Mouse (Mus musculus): ENCODE measurements around the gene Chmp4b. TPM values are rescaled to one million over a fixed set of nuclear protein-coding genes. Genes with fewer than 3 reads are reported as not detected.

The Chmp4b gene
- polyA plus RNA-seq, 1 experiment from 2014 or later = 11.9 TPM

GRCm38 (mm10) chr2:154613118-154614115 lies 38.1 kb upstream of the Chmp4b start, which contains the start of the genes Zfp341 and 4930519P11Rik:
Gene Zfp341, plus strand, starts transcription at chr2:154613297.
Gene 4930519P11Rik, minus strand, starts transcription at chr2:154613437.
- H3K4me3 ChIP-seq (ENCODE audit: low read depth, low read length) = peak within 1 kb of the TSS; percentile 62
- no peaks in the 10 kb centered on the region for H3K27me3 ChIP-seq (ENCODE audit: insufficient read depth, low read length)
- no peaks in the 10 kb centered on the region for H3K36me3 ChIP-seq (replicated peaks; ENCODE audit: insufficient read depth, low read length)
- peak within 1 kb of the TSS; percentile 93 for H3K4me2 ChIP-seq (ENCODE audit: low read depth, low read length)
- peak; percentile 92 for DNase-seq
- TF ChIP-seq EP300 (IDR thresholded peaks at IDR 0.05; ENCODE audit: low read depth) = no peak
- TF ChIP-seq CTCF (IDR thresholded peaks at IDR 0.05; ENCODE audit: low read depth) = peak; percentile 87
- WGBS (ENCODE audit: insufficient replicate concordance) = under 1% methylated on average over 65 of the region's 98 CpGs
- peak within 1 kb of the TSS; percentile 91 for H3K27ac ChIP-seq (ENCODE audit: low read depth)
- peak within 1 kb of the TSS; percentile 78 for H3K9ac ChIP-seq (replicated peaks)
- no peaks in the 10 kb centered on the region for H3K9me3 ChIP-seq (ENCODE audit: low read length)
- peak; percentile 86 for ATAC-seq
- H3K4me1 ChIP-seq (ENCODE audit: insufficient read depth) = peaks cover 36% of the 10 kb centered on the region

GRCm38 (mm10) chr2:154614841-154615576 lies 36.5 kb upstream of the Chmp4b start:
- TF ChIP-seq EP300 (IDR thresholded peaks at IDR 0.05; ENCODE audit: low read depth) (no peak), CTCF (IDR thresholded peaks at IDR 0.05; ENCODE audit: low read depth) (no peak)
- Histone ChIP-seq H3K4me2 (ENCODE audit: low read depth, low read length) (peak overlapping the region; percentile 50), H3K9me3 (ENCODE audit: low read length) (no peaks in the 10 kb centered on the region), H3K36me3 (replicated peaks; ENCODE audit: insufficient read depth, low read length) (no peaks in the 10 kb centered on the region), H3K9ac (replicated peaks) (no peak overlapping the region), H3K27me3 (ENCODE audit: insufficient read depth, low read length) (no peaks in the 10 kb centered on the region), H3K4me3 (ENCODE audit: low read depth, low read length) (no peak overlapping the region), H3K27ac (ENCODE audit: low read depth) (peak overlapping the region; percentile 39; the same call in 1 of the 2 replicates), H3K4me1 (ENCODE audit: insufficient read depth) (peaks cover 30% of the 10 kb centered on the region)
- WGBS (ENCODE audit: insufficient replicate concordance) = 55% methylated on average over 19 of the region's 19 CpGs
- ATAC-seq = no peak
- DNase-seq = no peak

- H3K4me3 ChIP-seq (ENCODE audit: low read depth, low read length) = no peak overlapping the region
- H3K9me3 ChIP-seq (ENCODE audit: low read length) = no peaks in the 10 kb centered on the region
- H3K4me1 ChIP-seq (ENCODE audit: insufficient read depth) = peaks cover 26% of the 10 kb centered on the region
- no peaks in the 10 kb centered on the region for H3K36me3 ChIP-seq (replicated peaks; ENCODE audit: insufficient read depth, low read length)
- no peaks in the 10 kb centered on the region for H3K27me3 ChIP-seq (ENCODE audit: insufficient read depth, low read length)
- DNase-seq (no peak), ATAC-seq (no peak)
- TF ChIP-seq EP300 (IDR thresholded peaks at IDR 0.05; ENCODE audit: low read depth) (no peak), CTCF (IDR thresholded peaks at IDR 0.05; ENCODE audit: low read depth) (no peak)
- H3K9ac ChIP-seq (replicated peaks) = no peak overlapping the region
- H3K4me2 ChIP-seq (ENCODE audit: low read depth, low read length) = peak overlapping the region; percentile 50
- 41% methylated on average over 5 of the region's 5 CpGs for WGBS (ENCODE audit: insufficient replicate concordance)
- peak overlapping the region; percentile 39; the same call in 1 of the 2 replicates for H3K27ac ChIP-seq (ENCODE audit: low read depth)
Observed at GRCm38 (mm10) chr2:154615674-154616073, 35.8 kb upstream of the Chmp4b start.

GRCm38 (mm10) chr2:154617061-154617460 lies 34.4 kb upstream of the Chmp4b start:
- H3K36me3 ChIP-seq (replicated peaks; ENCODE audit: insufficient read depth, low read length) = no peaks in the 10 kb centered on the region
- no peaks in the 10 kb centered on the region for H3K9me3 ChIP-seq (ENCODE audit: low read length)
- H3K27ac ChIP-seq (ENCODE audit: low read depth) = no peak overlapping the region
- peaks cover 24% of the 10 kb centered on the region for H3K4me1 ChIP-seq (ENCODE audit: insufficient read depth)
- H3K4me2 ChIP-seq (ENCODE audit: low read depth, low read length) = no peak overlapping the region
- no peak overlapping the region for H3K9ac ChIP-seq (replicated peaks)
- no peaks in the 10 kb centered on the region for H3K27me3 ChIP-seq (ENCODE audit: insufficient read depth, low read length)
- 89% methylated on average over 3 of the region's 3 CpGs for WGBS (ENCODE audit: insufficient replicate concordance)
- H3K4me3 ChIP-seq (ENCODE audit: low read depth, low read length) = no peak overlapping the region
- ATAC-seq = no peak
- DNase-seq = no peak
- TF ChIP-seq EP300 (IDR thresholded peaks at IDR 0.05; ENCODE audit: low read depth) (no peak), CTCF (IDR thresholded peaks at IDR 0.05; ENCODE audit: low read depth) (no peak)

GRCm38 (mm10) chr2:154621684-154622083 lies 29.8 kb upstream of the Chmp4b start:
- Histone ChIP-seq H3K36me3 (replicated peaks; ENCODE audit: insufficient read depth, low read length) (peaks cover 6% of the 10 kb centered on the region; the same call in 1 of the 2 replicates), H3K9me3 (ENCODE audit: low read length) (no peaks in the 10 kb centered on the region), H3K4me2 (ENCODE audit: low read depth, low read length) (no peak overlapping the region), H3K27ac (ENCODE audit: low read depth) (no peak overlapping the region), H3K4me1 (ENCODE audit: insufficient read depth) (peaks cover 3% of the 10 kb centered on the region; the same call in 1 of the 2 replicates), H3K27me3 (ENCODE audit: insufficient read depth, low read length) (no peaks in the 10 kb centered on the region), H3K4me3 (ENCODE audit: low read depth, low read length) (no peak overlapping the region), H3K9ac (replicated peaks) (no peak overlapping the region)
- ATAC-seq (peak; percentile 33; the same call in 1 of the 2 replicates), DNase-seq (no peak)
- WGBS (ENCODE audit: insufficient replicate concordance) = 55% methylated on average over 5 of the region's 5 CpGs
- TF ChIP-seq EP300 (IDR thresholded peaks at IDR 0.05; ENCODE audit: low read depth) = no peak
- peak; percentile 35 for TF ChIP-seq CTCF (IDR thresholded peaks at IDR 0.05; ENCODE audit: low read depth)

- Histone ChIP-seq H3K36me3 (replicated peaks; ENCODE audit: insufficient read depth, low read length) (peaks cover 13% of the 10 kb centered on the region; the same call in 1 of the 2 replicates), H3K4me2 (ENCODE audit: low read depth, low read length) (no peak overlapping the region), H3K4me3 (ENCODE audit: low read depth, low read length) (no peak overlapping the region), H3K27me3 (ENCODE audit: insufficient read depth, low read length) (no peaks in the 10 kb centered on the region), H3K4me1 (ENCODE audit: insufficient read depth) (peaks cover 3% of the 10 kb centered on the region; the same call in 1 of the 2 replicates), H3K9me3 (ENCODE audit: low read length) (no peaks in the 10 kb centered on the region), H3K27ac (ENCODE audit: low read depth) (no peak overlapping the region), H3K9ac (replicated peaks) (no peak overlapping the region)
- no peak for ATAC-seq
- no peak for DNase-seq
- TF ChIP-seq CTCF (IDR thresholded peaks at IDR 0.05; ENCODE audit: low read depth) = peak; percentile 43
- no peak for TF ChIP-seq EP300 (IDR thresholded peaks at IDR 0.05; ENCODE audit: low read depth)
Observed at GRCm38 (mm10) chr2:154624137-154624536, 27.4 kb upstream of the Chmp4b start.

All from liver, postnatal 0 days (tissue).